Mouse (Mus musculus): ENCODE measurements around the gene Lipi.

Lipi gene

DNA sequence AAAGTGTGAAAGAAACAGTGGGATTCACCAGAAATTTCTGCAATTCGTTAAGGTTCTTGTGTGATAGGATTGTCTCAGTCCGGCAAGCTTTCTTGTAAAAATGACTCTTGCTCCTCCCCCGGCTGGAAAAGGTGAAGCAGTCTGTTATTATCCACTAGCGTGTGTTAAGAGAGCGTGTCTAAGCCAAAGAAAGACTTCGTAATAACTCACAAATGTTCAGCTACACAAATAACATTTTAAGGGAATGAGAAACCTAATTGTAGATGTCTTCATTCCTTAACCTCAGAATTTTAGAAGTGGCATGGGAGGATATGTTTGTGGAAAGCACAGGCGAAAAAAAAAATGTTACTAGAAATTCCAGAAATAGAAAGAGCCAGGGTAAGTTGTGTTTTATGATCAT lies at the start of gene Lipi:
Gene Lipi, minus strand, starts transcription at position 101 of the 400 bp plus-strand sequence.
- DNase-seq (ENCODE audit: low spot score), result no peak

DNA sequence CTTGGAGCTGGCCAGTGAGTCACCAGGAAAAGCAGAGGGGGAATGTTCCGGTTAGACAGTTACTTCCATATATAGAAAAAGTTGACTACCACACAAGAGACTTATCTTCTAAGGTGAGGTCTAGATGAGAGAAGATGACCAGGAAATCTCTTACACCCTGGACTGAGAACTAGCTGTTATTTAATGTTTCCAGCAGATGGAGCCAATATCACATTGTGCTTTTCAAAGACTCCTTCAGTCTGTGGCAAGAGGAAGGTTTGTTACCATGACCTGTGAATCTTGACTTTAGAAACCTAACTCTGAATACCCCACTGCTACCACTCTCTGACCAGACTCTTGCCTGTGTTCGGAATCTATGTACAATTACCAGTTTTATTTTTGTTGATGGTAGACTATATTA lies 42.0 kb upstream of the Lipi start:
- no peak for DNase-seq (ENCODE audit: low spot score)

DNA sequence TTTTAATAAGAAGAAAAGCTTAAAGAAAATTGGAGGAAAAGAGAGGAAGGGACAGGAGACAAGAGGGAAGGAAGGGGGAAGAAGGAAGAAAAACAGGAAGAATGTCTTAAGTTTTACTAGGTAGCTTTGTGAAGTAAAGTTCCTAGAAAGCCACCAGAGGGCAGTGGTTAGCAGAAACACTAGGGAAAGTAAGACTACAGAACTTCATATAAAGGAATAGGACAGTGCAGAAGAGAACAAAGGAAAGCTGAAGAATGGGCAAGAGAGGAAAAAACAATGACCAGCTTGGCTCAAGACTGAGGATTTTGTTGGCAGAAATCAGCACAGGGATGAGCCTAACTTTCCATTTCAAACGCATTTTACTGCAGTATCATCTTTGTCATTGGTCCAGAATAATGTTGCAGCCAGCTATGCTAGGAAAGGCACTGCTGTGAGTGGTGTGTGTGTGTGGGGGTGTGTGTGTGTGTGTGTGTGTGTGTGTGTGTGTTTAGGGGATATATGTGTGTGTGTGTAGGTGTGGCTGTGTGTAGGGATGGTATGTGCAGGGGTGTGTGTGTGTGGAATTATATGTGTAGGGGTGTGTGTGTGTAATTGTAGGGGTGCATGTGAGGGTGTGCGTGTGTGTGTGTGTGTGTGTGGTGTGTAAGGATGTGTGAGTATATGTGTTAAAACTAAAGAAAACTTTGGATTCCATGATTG lies 31.9 kb upstream of the Lipi start:
- peak; percentile 68 for DNase-seq (ENCODE audit: low spot score)

DNA sequence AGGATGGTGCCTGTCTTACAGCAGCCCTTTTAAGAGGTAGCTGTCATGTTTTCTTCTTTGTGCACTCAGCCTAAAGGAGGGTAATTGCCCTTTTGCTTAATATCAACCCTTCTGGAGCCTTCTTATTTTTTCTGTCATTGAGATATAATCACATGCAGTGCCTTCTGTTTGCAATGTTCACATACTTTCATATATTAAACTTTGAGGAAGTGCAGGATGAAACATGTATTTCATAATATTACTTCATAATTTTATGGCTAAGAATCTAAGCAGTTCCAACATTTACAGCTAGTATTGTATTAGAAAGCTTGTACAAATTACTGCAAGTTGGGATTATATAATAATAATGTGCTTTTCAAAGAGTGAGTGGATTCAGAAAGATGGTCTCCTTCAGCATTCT lies 26.7 kb upstream of the Lipi start:
- no peak for DNase-seq (ENCODE audit: low spot score)

DNA sequence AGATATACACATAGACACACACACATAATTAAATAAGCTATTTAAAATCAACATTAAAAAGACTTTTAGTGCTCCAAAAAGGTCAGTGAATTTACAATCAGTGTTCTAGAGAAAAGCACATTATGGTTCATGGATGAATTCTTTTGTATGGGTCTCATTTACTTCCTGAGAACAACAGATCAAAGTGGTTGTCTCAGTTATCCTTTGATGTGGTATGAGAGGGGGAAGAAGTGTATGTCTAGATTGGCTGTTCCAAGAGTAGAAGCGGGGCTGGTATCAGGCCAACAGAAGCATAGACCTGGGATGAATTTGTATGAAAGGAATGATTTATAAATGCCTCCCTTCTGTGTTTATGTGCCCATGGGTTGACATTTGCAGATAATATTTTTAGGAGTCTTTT lies 20.6 kb upstream of the Lipi start:
- DNase-seq (ENCODE audit: low spot score), result no peak

DNA sequence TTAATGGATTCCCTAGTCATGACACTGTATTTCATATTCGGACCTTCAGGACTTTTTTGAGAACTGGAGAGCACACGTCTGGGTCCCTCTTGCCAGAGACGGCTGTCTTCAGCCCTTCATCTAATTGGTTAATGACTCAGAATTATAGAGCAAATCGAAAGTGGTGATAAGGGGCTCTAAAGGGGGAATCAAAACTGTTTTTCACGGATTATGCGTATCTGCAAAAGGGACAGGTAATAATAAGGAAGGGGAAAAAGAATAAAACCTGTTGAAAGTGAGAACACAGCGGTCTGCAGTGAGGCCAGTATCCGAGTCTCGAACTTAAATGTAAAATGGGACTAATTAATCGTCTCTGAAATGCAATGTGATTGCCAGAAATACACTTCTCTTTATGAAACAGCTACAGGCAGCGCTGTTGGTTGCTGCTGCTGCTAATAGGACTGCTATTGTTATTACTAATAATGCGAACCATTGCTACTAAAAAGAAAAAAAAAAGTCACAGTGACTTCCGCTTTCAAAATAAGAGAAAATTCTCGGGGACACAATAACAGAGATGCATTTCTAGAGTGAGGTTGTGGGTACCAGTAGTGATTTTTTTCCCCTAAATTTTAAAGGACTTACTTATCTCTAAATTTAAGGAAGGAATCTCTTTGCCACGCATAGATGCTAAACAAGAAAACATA lies 7.8 kb upstream of the Lipi start:
- no peak for DNase-seq (ENCODE audit: low spot score)

DNA sequence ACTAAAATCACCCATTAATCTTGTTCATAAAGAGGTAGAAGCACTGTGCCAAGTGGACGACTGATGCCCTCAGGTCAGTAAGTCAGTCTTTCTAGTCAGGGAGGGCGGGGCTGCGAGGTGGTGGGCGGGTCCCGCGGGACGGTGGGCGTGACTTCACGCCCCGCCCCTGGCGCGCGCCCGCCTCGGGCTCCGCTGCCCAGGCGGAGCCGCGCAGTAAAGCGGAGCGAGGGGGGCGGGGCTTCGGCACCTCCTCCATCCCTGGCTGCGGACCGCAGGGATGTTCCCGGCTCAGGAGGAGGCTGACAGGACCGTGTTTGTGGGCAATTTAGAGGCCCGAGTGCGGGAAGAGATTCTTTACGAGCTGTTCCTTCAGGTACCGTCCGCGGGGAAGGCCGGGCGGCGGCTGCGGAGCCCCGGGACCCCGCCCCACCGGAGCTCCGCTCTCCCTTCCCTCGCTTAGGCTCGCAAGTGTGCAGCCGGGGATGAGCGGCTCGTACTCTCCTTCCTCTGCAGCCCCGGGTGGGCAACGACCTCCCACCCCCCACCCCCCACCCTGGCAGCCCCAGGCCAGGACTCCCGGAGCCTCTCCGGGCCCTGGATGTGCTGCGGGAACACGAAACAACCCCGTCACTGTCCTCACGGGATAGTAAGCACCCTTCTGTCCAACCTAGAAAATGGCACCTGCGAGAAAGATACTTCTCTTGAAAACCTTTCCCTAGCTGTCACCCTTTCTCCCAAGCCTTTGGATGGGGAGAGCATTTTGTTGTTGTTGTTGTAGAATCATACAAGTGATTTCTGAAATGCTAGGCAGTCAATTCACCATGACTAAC lies 7.0 kb upstream of the Lipi start, which contains the start of gene Rbm11:
Gene Rbm11, plus strand, starts transcription at position 174 of the 830 bp plus-strand sequence.
- DNase-seq (ENCODE audit: low spot score), result peak; percentile 78

DNA sequence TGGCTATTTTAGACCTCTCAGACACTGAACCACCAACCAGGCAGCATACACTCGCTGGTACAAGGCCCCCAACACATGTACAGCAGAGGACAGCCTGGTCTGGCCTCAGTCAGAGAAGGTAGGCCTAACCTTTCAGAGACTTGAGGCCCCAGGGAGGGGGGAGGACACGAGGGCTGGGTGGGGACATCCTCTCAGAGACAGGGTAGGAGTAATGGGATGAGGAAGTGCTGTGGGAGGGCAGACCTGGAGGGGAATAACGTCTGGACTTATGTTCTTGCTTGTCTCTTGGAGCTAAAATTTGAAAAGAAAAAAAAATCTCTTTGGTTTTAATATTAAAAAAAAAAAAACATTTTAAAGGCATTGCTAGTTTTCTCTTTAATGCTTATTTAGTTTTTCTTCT lies 605 bp upstream of the Lipi start:
- DNase-seq (ENCODE audit: low spot score), result no peak

DNA sequence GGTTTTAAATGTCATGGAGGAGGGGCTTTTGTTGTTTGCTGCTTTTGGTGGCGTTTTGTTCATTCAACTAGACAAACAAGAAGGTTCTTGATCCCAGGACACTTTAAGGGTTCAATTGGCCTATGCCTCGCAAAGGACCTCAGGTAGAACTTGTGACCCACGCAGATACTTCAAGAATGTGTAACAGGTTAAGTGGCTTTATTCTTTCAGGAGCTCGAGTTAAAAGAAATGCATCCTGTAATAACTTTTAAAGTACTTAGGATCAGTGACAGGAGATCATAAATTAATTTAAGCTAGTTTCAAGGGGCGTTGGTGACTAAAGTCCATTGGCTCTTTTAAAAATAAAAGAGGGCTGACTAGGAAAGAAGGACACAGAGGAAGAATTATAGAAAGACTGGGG lies 3.6 kb downstream of the Lipi start:
- DNase-seq (ENCODE audit: low spot score), result no peak

DNA sequence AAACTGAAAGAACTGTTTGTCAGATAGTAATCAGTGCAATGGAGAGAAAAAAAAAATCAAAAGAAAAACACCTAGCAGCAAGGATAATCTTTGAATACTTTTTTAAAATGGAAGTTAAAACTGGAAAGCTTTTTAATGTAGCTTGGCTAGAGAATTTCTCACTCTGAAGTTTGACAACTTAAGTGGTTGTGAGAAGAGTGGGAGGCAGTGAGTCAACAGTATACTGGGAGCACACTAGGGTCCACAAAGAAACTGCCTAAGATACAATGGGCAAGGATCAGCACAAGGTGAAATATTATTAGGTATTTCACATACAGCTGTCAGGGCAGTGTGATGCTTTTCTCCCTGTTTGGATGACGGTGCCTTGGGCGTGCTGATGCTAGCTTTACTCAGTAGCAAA lies 23.0 kb downstream of the Lipi start:
- DNase-seq (ENCODE audit: low spot score), result no peak

DNA sequence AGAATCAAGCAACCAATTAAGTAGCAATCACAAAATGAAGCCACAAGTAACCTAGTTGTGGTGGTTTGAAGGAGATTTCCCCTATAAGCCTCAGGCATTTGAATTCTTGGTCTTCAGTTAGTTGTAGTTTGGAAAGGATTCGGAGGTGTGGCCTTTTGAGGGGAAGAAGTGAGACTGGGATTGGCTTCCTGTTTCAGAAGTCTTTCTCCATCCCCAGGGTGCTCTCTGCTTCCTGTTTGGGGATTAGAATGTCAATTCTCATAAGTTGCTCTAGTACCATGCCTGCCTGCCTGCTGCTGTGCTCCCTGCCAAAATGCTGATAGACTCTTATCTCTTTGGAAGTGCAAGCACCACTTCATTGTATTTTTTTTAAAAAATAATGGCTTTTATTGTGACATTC lies 40.6 kb downstream of the Lipi start:
- no peak for DNase-seq (ENCODE audit: low spot score)

DNA sequence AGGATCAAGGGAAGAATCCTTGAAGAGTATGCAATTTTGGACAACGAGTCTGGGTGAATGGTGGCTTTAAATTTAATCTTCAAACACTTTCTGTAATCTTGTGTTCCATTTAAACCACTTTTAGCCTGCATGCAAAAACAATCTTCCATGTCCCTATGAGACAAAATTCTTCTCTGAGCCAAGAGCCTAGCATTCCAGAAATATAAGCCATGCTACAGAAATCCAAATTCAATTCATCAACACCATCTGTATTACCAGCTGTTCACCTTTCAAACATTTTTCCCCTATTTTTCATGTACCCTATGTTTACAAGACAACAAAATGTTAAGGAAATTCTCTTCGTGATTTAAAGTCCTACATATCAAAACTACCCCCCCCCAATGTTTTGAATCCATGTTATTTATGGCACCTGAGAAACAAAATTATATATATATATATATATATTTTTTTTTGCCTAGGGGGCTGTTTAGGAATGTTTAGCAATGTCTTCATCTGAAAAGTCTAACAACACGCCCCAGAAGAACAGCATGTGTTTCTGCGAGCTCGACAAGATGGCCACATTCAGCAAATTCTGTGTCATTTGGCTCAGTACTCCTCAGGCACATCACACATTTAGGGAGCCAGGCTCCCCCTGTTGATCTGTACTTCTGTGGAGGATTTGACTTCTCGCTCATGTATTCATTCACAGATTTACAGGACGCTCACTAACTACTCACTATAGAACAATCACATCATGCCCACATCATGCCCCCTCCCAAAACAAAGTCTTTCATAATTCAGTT lies 47.9 kb downstream of the Lipi start:
- no peak for DNase-seq (ENCODE audit: low spot score)

DNA sequence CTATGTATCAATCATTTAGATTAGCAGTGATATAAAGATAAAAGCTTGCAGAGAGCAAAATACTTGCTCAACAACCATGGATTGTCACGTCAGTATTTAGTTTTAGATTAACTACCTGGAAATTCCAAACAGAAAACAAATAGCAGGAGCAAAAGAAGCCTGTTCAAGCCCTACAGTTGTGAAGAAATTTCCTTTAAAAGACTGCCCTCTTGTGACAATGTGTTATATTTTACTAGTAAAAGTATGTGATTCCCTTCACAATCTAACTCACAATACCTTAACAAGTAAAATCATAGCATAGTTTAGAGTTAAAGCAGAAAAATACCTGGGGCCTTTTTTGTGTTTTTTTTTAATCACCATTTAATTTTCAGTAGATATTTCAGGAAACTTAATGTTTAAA lies 54.2 kb downstream of the Lipi start:
- DNase-seq (ENCODE audit: low spot score), result no peak

DNA sequence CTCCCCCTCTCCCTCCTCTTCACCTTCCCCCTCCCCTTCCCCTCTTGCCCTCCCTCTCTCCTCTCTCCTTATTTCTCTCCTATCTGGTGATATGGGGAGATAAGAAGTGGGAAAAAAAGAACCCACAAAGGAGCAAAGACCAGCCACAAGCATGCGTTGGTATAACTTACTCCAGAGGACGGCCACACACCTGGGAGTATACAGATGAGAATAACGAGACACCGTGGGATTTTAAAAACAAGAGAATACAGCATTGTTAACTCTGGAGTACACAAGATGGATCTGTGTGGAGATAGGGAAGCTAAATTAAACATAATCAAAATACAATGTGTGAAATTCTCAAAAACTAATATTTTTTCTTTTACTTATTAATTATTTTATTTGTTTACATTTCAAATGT lies 89.3 kb downstream of the Lipi start:
- DNase-seq (ENCODE audit: low spot score), result no peak

Data from embryo, embryonic 10 days (tissue).